Mouse (Mus musculus) ES-Bruce4 (cell line): Measurements from ENCODE around the gene 1700020N01Rik.

Experiments used
- CTCF ChIP-seq: IDR thresholded peaks from one replicate; pipeline ENCODE4 v1.8.1; 2011; ENCODE audit warnings: low read depth, low read length
- EP300 ChIP-seq: IDR thresholded peaks from 2 replicates; pipeline ENCODE4 v1.6.1; 2011; ENCODE audit warnings: low read depth, low read length; ENCODE audit not compliant: insufficient read depth
- POLR2A ChIP-seq: IDR thresholded peaks from one replicate; pipeline ENCODE4 v1.8.1; 2011; ENCODE audit warnings: low read length; ENCODE audit not compliant: insufficient read depth

- no peak for TF ChIP-seq POLR2A
- peak; percentile 3 for TF ChIP-seq CTCF
- TF ChIP-seq EP300 = no peak
These were observed 60.5 kb downstream of the 1700020N01Rik start for GRCm38 (mm10) chr10:21653469-21653868.
